In genomic region chr8:90302951-90303350, GRCm38 (mm10) we compare ENCODE assay signal across 8 mouse cellular contexts. TPM values are rescaled to one million over a fixed set of nuclear protein-coding genes. Genes with fewer than 3 reads are reported as not detected.
DNase-seq lines count a peak whose midpoint lies in the region; ATAC-seq lines count a peak whose summit lies in the region.

No protein-coding gene starts in this region.

- ATAC-seq in forebrain, embryonic 15.5 days (replicated peaks) = 0 out of 2 replicates have a peak, but pooled peaks have one; percentile 33
- ATAC-seq in intestine, embryonic 16.5 days = peak; percentile 70
- peak; percentile 72; the same call in 1 of the 2 replicates for ATAC-seq in neural tube, embryonic 12.5 days (ENCODE audit: low FRiP score, low read depth)

- no peaks in the 10 kb centered on the region for H3K9me3 ChIP-seq in forebrain, embryonic 15.5 days
- no peaks in the 10 kb centered on the region for H3K9me3 ChIP-seq in intestine, embryonic 16.5 days (ENCODE audit: control insufficient read depth, low read length)
- H3K9me3 ChIP-seq in neural tube, embryonic 12.5 days = 0 out of 2 replicates have a peak, but pooled peaks cover 6% of the 10 kb centered on the region

- H3K27me3 ChIP-seq in forebrain, embryonic 15.5 days = no peaks in the 10 kb centered on the region
- H3K27me3 ChIP-seq in intestine, embryonic 16.5 days (replicated peaks; ENCODE audit: control insufficient read depth, insufficient read depth, low read length) = no peaks in the 10 kb centered on the region
- H3K27me3 ChIP-seq in neural tube, embryonic 12.5 days (replicated peaks) = no peaks in the 10 kb centered on the region

- H3K4me3 ChIP-seq in forebrain, embryonic 15.5 days = no peak overlapping the region
- H3K4me3 ChIP-seq in intestine, embryonic 16.5 days (ENCODE audit: low read length) = no peak overlapping the region
- no peak overlapping the region for H3K4me3 ChIP-seq in neural tube, embryonic 12.5 days

- H3K36me3 ChIP-seq in forebrain, embryonic 15.5 days = no peaks in the 10 kb centered on the region
- no peaks in the 10 kb centered on the region for H3K36me3 ChIP-seq in intestine, embryonic 16.5 days (ENCODE audit: control insufficient read depth, insufficient read depth, low read length)
- H3K36me3 ChIP-seq in neural tube, embryonic 12.5 days = peaks cover 7% of the 10 kb centered on the region

- intact Hi-C loops in gastrocnemius, postnatal 14 days (cut with DNase I; ENCODE audit: low total_unique reads) = no loop called here

- H3K9ac ChIP-seq in forebrain, embryonic 15.5 days (replicated peaks) = no peak overlapping the region
- H3K9ac ChIP-seq in intestine, embryonic 16.5 days (ENCODE audit: low read depth, low read length) = no peak overlapping the region
- no peak overlapping the region for H3K9ac ChIP-seq in neural tube, embryonic 12.5 days

- H3K4me1 ChIP-seq in forebrain, embryonic 15.5 days = peaks cover 51% of the 10 kb centered on the region
- H3K4me1 ChIP-seq in intestine, embryonic 16.5 days (ENCODE audit: control insufficient read depth, insufficient read depth, low read length) = peaks cover 7% of the 10 kb centered on the region; the same call in 1 of the 2 replicates
- peaks cover 34% of the 10 kb centered on the region for H3K4me1 ChIP-seq in neural tube, embryonic 12.5 days

- H3K27ac ChIP-seq in forebrain, embryonic 15.5 days (replicated peaks) = peak overlapping the region; percentile 81
- no peak overlapping the region for H3K27ac ChIP-seq in intestine, embryonic 16.5 days (ENCODE audit: low read length)
- peak overlapping the region; percentile 38; the same call in 1 of the 2 replicates for H3K27ac ChIP-seq in neural tube, embryonic 12.5 days

- 12% methylated on average over 12 of the region's 12 CpGs for WGBS in forebrain, embryonic 15.5 days
- 44% methylated on average over 12 of the region's 12 CpGs for WGBS in intestine, embryonic 16.5 days
- WGBS in neural tube, embryonic 12.5 days = 41% methylated on average over 12 of the region's 12 CpGs

- DNase-seq in kidney, postnatal 10 days = peak; percentile 9
- DNase-seq in kidney, adult 18-20 months = no peak
- DNase-seq in cerebellum, adult 9-11 months = no peak
- no peak for DNase-seq in Muller cell, postnatal 12 days (ENCODE audit: inconsistent ontology term)
- no peak for DNase-seq in gastrocnemius, postnatal 14 days

- peak overlapping the region; percentile 27 for H3K4me2 ChIP-seq in forebrain, embryonic 15.5 days (replicated peaks)
- no peak overlapping the region for H3K4me2 ChIP-seq in intestine, embryonic 16.5 days (ENCODE audit: low read depth, low read length)
- H3K4me2 ChIP-seq in neural tube, embryonic 12.5 days (replicated peaks) = peak overlapping the region; percentile 4; the same call in 1 of the 2 replicates

RNA-seq across cellular contexts. Expression of gene Tox3, which starts 45.2 kb away (rescaled TPM):
- polyA plus RNA-seq in forebrain, embryonic 15.5 days (2015; fragmentation: Nextera tagmentation; extraction: Ambion mirVana) = 32.4 and 35.0 TPM in 2 replicates
- polyA plus RNA-seq in intestine, embryonic 16.5 days (2015; fragmentation: Nextera tagmentation; extraction: Ambion mirVana) = 1.8 and 2.0 TPM in 2 replicates
- polyA plus RNA-seq in neural tube, embryonic 12.5 days (2016; fragmentation: Nextera tagmentation; extraction: Ambion mirVana) = 52.4 and 55.7 TPM in 2 replicates
- under 1 TPM; 0.33 to 0.40 TPM for total RNA-seq in gastrocnemius, postnatal 14 days (2021)

Comparison
In these comparisons a context has a peak if more than half of its experiments do, and no peak if none do; other contexts are left out.
1. RNA of gene Tox3, which starts 45.2 kb away (polyA plus RNA-seq): 52.4 to 55.7 TPM in neural tube, embryonic 12.5 days and 32.4 to 35.0 TPM in forebrain, embryonic 15.5 days; 1.8 to 2.0 TPM in intestine, embryonic 16.5 days; every median in the first group is over 10 times any median in the second.
2. Peak in every context shown above with its lines, with median percentiles within 50 percentile points of each other: ATAC-seq.